Mouse (Mus musculus) heart, postnatal 14 days (tissue): ENCODE results near the gene Acox3. TPM values are rescaled to one million over a fixed set of nuclear protein-coding genes. Genes with fewer than 3 reads are reported as not detected.

Source experiments
- DNase-seq, 2 experiments: peaks; one replicate each; pipeline ENCODE4 v3.0.0; 2021 to 2022
- intact Hi-C: fragments of 180-260 bp; cut with DNase I; formaldehyde crosslinking; loops from one replicate; pipeline ENCODE4 v1.15.1; 2025
- total RNA-seq, 2 experiments: library from RNA; stranded (reverse); gene quantifications; 2 replicates each; pipeline ENCODE4 v1.2.3; 2021

The Acox3 gene
- total RNA-seq, 2 experiments from 2014 or later, result 24.8 to 27.3 TPM

GRCm38 (mm10) chr5:35643401-35644048 is 60.7 kb downstream of the Acox3 start:
- intact Hi-C loops, result loop anchor here (5.0 kb wide), 1 partner anchor 34 kb away; the partner anchor contains the start of gene Htra3
- DNase-seq, result no peak

- intact Hi-C loops, result loop anchor here (5.0 kb wide), 1 partner anchor 33 kb away; the partner anchor contains the start of gene Htra3
- no peak for DNase-seq
These were observed 61.2 kb downstream of the Acox3 start for GRCm38 (mm10) chr5:35644082-35644481.

- intact Hi-C loops, result no loop called here
- DNase-seq, result no peak
These were observed 63.2 kb downstream of the Acox3 start for GRCm38 (mm10) chr5:35645938-35646493.

GRCm38 (mm10) chr5:35646927-35647326 is 64.1 kb downstream of the Acox3 start:
- intact Hi-C loops, result no loop called here
- DNase-seq, result peak; percentile 65 to 72

- intact Hi-C loops, result no loop called here
- peak; percentile 66 to 70 for DNase-seq
These were observed 64.7 kb downstream of the Acox3 start for GRCm38 (mm10) chr5:35647562-35647961.

- intact Hi-C loops, result no loop called here
- no peak for DNase-seq
These were observed 65.4 kb downstream of the Acox3 start for GRCm38 (mm10) chr5:35648230-35648629.

- intact Hi-C loops, result no loop called here
- DNase-seq, result no peak
These were observed 69.5 kb downstream of the Acox3 start for GRCm38 (mm10) chr5:35652319-35652718.

- intact Hi-C loops, result no loop called here
- no peak for DNase-seq
These were observed 70.0 kb downstream of the Acox3 start for GRCm38 (mm10) chr5:35652872-35653271.

GRCm38 (mm10) chr5:35653743-35654395 is 71.0 kb downstream of the Acox3 start:
- intact Hi-C loops, result no loop called here
- peak; percentile 65 to 68 for DNase-seq

- intact Hi-C loops, result no loop called here
- DNase-seq, result no peak
These were observed 73.1 kb downstream of the Acox3 start for GRCm38 (mm10) chr5:35655753-35656485.

GRCm38 (mm10) chr5:35659503-35659902 is 76.7 kb downstream of the Acox3 start:
- intact Hi-C loops, result no loop called here
- DNase-seq, result peak in 1 of 2 experiments; percentile 11

GRCm38 (mm10) chr5:35661210-35661609 is 78.4 kb downstream of the Acox3 start:
- intact Hi-C loops, result no loop called here
- DNase-seq, result no peak

- intact Hi-C loops, result no loop called here
- no peak for DNase-seq
These were observed 79.2 kb downstream of the Acox3 start for GRCm38 (mm10) chr5:35662021-35662545.

Other genes with a start within 250 kb of the Acox3 start
- gene Hmx1, start 193.9 kb upstream of the Acox3 start, total RNA-seq, result not detected
- 1 to 10 TPM; 4.2 to 5.6 TPM for gene Cpz, start 57.3 kb upstream of the Acox3 start, total RNA-seq
- 1 to 10 TPM; 2.8 to 3.1 TPM for gene Trmt44, start 8.0 kb upstream of the Acox3 start, total RNA-seq
- 100 to 1,000 TPM; 108 to 149 TPM for gene Htra3, start 96.7 kb downstream of the Acox3 start, total RNA-seq
- 10 to 100 TPM in 1 of 2 experiments, 1 to 10 TPM in 1; 9.8 to 10.6 TPM for gene Sh3tc1, start 156.9 kb downstream of the Acox3 start, total RNA-seq
- 10 to 100 TPM; 12.2 to 17.5 TPM for gene Ablim2, start 174.8 kb downstream of the Acox3 start, total RNA-seq